Mouse (Mus musculus): Measurements from ENCODE around the gene Gm3238.
"Not testable (repeated sequence)": the region's sequence is repeated elsewhere in the genome, so short reads cannot be mapped to it uniquely, and the experiment has no call there.

DNA sequence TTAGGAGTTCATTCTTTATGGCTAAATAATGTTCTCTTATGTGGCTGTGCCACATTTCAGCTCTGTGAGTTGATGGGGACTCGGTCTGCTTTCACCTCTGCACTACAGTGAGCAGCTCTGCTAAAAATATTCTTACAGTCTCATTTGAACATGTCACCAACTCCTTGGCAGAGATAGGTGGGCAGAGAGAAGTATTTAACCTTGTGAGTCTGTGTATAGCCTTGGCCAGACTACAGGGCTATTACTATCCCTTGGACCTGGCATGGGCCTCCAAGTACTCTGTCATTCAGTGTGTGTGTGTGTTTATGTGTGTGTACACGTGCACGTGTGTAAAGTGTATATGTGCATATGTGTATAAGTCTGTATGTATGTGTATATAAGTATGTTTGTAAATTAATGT, 12.3 kb upstream of the Gm3238 start:
- not testable (repeated sequence) for TF ChIP-seq ZNF384 (IDR thresholded peaks at IDR 0.05; ENCODE audit: low read depth, low read length); HCFC1 (IDR thresholded peaks at IDR 0.05; ENCODE audit: borderline replicate concordance, insufficient read depth, low read length); CHD2 (IDR thresholded peaks at IDR 0.05; ENCODE audit: low read depth, low read length); MAFK (IDR thresholded peaks at IDR 0.05; ENCODE audit: insufficient read depth, low read depth, low read length)
